Mouse (Mus musculus): Measurements from ENCODE around the gene Ephb2. TPM values are rescaled to one million over a fixed set of nuclear protein-coding genes. Genes with fewer than 3 reads are reported as not detected.

Ephb2 gene
- total RNA-seq, 2 experiments from 2014 or later: 24.0 to 29.2 TPM

- DNase-seq (ENCODE audit: extremely low spot score in 1 of 2, low spot score in 1 of 2): no peak
Measured at GRCm38 (mm10) chr4:136672335-136673090, 163.3 kb downstream of the Ephb2 start.

DNA sequence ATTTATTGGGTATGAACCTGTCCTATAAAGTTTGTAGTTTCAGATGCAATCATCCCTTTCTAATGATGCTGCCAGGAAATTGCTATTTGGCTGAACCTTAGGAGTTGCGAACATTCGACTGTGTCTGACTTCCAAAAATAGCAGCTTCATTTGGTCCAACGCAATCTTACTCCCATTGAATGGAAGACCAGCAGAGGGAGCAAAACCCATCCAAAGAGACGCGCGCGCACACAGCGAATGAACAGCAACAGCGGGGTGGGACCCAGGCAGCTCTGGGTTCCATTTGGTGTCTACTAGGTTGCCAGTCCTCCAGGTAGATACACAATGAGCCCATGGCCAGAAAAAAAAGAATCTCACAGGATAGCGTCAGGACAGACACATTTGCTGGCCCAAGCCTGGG, 168.0 kb downstream of the Ephb2 start:
- no peak for DNase-seq (ENCODE audit: extremely low spot score in 1 of 2, low spot score in 1 of 2)

DNA sequence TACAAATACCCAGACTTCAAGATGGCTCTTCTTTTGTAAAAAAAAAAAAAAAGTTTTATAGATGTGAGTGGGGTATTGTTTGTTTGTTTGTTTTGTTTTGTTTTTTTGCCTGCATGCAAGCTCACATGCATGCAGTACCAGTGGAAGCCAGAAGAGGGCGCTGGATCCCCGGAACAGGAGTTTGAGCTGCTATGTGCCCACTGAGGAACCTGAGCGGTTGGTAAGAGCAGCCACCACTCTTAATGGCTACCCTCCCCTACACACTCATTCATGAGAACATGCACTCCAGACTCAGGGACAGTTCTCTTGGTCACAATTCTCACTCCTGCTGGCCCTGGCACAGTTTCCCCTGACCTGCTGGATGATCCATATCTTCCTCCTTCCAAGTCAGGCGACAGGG, 169.8 kb downstream of the Ephb2 start:
- peak in 1 of 2 experiments; percentile 42 for DNase-seq (ENCODE audit: extremely low spot score in 1 of 2, low spot score in 1 of 2)

- peak in 1 of 2 experiments; percentile 41 for DNase-seq (ENCODE audit: extremely low spot score in 1 of 2, low spot score in 1 of 2)
Measured at GRCm38 (mm10) chr4:136665068-136665467, 170.7 kb downstream of the Ephb2 start.

GRCm38 (mm10) chr4:136657914-136658313, 177.9 kb downstream of the Ephb2 start:
- DNase-seq (ENCODE audit: extremely low spot score in 1 of 2, low spot score in 1 of 2): no peak

- DNase-seq (ENCODE audit: extremely low spot score in 1 of 2, low spot score in 1 of 2): no peak
Measured at GRCm38 (mm10) chr4:136653692-136654234, 182.0 kb downstream of the Ephb2 start.

GRCm38 (mm10) chr4:136653019-136653418, 182.8 kb downstream of the Ephb2 start:
- DNase-seq (ENCODE audit: extremely low spot score in 1 of 2, low spot score in 1 of 2): no peak

DNA sequence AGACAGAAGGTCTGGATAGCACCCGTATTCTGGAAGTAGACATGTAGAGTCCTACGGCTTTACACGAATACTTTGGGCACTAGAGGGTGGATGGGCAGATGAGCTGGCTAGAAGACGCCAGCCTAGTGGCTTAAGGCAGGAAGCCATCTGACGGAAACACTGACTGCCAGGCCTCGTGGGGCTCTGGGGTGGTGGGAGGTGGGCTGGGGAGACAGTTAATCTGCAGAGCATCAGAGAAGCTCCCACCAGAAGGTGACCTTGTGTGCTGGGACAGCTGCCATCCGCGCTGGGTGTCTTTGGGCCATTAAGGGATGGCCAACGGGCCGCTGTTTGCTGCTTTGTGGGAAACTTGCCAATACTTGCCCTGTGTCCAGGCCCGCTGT, 183.3 kb downstream of the Ephb2 start:
- no peak for DNase-seq (ENCODE audit: extremely low spot score in 1 of 2, low spot score in 1 of 2)

DNA sequence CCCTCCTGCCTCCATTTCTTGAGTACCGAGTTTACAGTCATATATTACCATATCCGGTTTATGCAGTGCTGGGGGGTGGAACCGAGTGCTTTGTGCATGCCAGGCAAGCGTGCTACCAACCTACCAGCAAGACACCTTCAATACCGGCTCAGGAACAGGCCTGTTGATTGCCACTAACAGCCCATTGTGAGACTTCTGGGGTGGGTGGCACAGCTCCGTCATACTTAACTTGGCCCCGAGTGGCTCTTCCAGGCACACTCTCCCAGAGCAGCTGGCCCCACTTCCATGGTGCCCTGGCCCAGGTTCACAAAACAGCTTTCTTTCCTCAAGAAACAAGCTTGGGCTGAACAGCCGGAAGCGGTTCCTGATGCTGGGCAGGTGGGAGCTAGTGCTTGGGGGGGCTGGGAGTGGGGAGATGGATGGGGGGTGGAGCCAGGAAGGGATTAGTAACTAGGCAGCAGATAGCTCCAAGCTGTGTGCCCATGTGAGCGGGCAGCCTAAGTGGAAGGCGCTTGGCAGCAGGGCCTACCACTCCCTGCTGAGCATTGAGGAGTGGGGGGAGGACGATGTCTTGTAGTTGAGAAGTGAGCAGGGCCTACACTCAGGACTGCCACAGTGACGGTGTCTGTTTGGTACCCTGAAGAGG, 183.8 kb downstream of the Ephb2 start:
- DNase-seq (ENCODE audit: extremely low spot score in 1 of 2, low spot score in 1 of 2): peak in 1 of 2 experiments; percentile 19

- peak; percentile 44 to 48 for DNase-seq (ENCODE audit: extremely low spot score in 1 of 2, low spot score in 1 of 2)
Measured at GRCm38 (mm10) chr4:136651357-136651811, 184.4 kb downstream of the Ephb2 start.

- no peak for DNase-seq (ENCODE audit: extremely low spot score in 1 of 2, low spot score in 1 of 2)
Measured at GRCm38 (mm10) chr4:136650261-136650660, 185.5 kb downstream of the Ephb2 start.

DNA sequence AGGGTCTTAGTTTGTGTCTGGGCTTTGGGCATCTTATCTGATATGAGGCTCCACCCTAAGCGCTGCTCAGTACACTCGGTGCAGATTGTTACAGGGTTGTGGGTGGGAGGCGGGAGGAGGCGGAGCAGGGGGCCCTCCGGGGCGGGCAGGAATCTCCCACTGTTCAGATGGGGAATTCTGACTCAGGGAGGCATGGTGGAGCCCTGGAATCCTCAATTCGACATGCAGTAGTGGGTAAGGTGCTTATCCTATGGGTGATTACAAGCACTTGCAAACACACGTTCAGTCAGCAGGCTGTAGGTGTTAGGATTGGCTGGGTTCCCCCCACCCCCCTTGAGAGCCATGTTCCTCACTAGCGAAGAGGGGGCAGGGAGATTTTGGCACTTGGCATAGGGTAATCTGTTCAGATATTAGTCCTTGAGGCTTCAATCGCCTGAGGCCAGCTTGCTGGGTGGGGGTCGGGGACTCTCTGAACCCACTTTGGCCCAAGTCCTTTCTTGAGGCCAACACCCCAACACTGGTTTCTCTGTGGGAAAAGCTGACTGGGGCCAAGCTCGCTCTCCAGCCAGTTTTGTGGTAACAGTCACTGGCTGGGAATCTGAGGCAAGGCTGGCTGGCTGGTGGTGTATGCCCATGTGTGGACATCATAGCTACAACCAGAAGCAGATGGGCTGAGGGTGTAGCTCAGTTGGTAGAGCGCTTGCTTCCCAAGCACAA, 186.2 kb downstream of the Ephb2 start:
- peak in 1 of 2 experiments; percentile 38 for DNase-seq (ENCODE audit: extremely low spot score in 1 of 2, low spot score in 1 of 2)

- peak; percentile 89 to 97 for DNase-seq (ENCODE audit: extremely low spot score in 1 of 2, low spot score in 1 of 2)
Measured at GRCm38 (mm10) chr4:136648922-136649479, 186.8 kb downstream of the Ephb2 start.

GRCm38 (mm10) chr4:136638890-136639289, 196.9 kb downstream of the Ephb2 start:
- no peak for DNase-seq (ENCODE audit: extremely low spot score in 1 of 2, low spot score in 1 of 2)

DNA sequence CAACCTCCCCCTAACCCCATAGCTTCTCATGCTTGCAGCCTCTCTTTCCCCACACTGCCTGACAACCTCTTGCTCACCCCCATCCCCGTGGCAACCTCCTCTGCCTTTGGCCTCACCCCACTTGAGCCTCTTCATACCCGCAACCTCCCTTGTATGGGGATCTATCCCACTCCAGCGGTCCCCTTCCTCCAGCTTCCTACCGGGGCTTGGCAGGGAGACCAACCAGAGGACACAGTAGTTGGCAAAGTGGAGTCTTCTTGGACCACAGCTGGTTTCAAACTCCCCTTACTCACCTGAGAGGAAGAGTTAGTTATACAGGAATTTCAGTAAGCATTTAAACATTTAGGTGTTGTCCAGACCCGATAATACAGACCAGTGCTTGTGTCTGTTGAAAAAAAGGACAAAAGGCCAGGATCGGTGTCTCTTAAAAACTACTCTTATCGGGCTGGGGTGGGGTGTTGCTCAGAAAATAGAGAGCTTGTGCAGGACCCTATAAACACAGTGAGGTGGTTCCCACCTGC, 197.5 kb downstream of the Ephb2 start:
- no peak for DNase-seq (ENCODE audit: extremely low spot score in 1 of 2, low spot score in 1 of 2)

GRCm38 (mm10) chr4:136637563-136638229, 198.1 kb downstream of the Ephb2 start:
- peak; percentile 55 to 61 for DNase-seq (ENCODE audit: extremely low spot score in 1 of 2, low spot score in 1 of 2)

DNA sequence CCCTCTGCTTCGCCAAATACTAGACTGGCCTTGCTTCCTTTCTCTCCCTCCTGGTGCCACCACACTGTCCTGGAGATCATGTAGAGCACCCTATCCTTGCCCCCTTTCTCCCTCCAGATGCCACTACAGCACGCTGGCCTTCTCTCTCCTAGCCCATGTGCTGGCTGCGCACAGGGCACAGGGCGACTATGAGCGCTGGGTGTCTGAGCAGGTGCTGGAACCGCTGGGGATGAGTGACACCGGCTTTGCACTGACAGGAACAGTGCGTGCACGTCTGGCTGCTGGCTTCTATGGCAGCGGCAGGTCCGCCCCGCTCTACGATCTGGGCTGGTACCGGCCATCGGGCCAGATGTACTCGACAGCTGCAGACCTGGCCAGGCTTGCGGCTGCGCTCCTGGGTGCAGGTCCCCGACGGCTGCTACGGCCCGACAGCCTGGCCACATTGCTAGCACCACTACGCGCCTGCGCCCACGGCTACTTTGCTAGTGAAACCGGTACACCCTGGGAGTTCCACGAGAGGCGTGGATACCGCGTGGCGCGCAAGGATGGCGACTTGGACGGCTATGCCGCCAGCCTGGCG, 198.7 kb downstream of the Ephb2 start:
- DNase-seq (ENCODE audit: extremely low spot score in 1 of 2, low spot score in 1 of 2): no peak

- DNase-seq (ENCODE audit: extremely low spot score in 1 of 2, low spot score in 1 of 2): no peak
Measured at GRCm38 (mm10) chr4:136636511-136636910, 199.3 kb downstream of the Ephb2 start.

GRCm38 (mm10) chr4:136635995-136636394, 199.8 kb downstream of the Ephb2 start:
- no peak for DNase-seq (ENCODE audit: extremely low spot score in 1 of 2, low spot score in 1 of 2)
